Mouse (Mus musculus) heart, postnatal 10 days (tissue): ENCODE measurements at regions not wholly inside any gene's neighbourhood (a gene's known extent, or its start where the extent isn't known, plus 50 kb on each side); places are given as distances from the start of the nearest gene placed in this dataset.

Experiments
- DNase-seq, 2 experiments: peaks; one replicate each; pipeline ENCODE4 v3.0.0; 2021
- intact Hi-C: fragments of 180-260 bp; cut with DNase I; formaldehyde crosslinking; loops from one replicate; pipeline ENCODE4 v1.15.1; 2025

DNA sequence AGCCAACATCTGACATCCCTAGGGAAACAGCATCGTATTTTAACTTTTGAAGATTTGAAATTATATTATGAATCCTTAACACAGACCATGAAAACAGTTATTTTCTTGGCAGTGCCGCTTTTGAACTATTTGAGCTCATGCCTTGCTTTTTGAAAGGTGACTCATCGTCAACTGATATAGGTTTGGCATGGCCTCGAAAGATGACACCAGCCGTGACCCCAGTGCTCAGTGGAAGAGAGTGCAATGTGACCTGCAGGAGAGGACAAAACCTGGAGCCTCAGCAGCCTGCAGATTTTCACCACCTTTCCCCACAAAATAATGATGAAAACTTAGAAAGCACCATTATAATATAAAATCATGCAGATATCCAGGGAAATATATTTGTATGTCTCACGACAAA lies 312.8 kb downstream of the Ttll7 start:
- intact Hi-C loops, result no loop called here
- DNase-seq, result no peak

DNA sequence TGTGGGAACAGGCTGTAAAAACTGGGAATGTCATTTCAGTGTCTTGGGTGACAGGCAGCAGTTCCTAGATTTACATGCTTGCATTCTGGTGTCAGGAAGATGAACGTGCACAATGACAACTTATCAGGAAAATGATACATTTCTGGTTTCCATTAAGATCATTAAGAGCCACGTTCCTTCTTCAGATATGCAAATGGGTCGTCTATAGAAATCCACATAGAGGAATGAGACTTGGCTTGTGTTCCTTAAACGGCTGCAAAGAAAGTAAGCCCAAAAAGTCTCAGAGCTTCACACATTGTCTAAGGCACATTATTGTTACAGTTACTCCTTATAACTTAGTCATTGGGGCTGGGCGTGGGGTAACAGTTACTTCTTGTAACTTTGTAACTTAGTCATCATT lies 314.4 kb downstream of the Ttll7 start:
- intact Hi-C loops, result no loop called here
- DNase-seq, result no peak

DNA sequence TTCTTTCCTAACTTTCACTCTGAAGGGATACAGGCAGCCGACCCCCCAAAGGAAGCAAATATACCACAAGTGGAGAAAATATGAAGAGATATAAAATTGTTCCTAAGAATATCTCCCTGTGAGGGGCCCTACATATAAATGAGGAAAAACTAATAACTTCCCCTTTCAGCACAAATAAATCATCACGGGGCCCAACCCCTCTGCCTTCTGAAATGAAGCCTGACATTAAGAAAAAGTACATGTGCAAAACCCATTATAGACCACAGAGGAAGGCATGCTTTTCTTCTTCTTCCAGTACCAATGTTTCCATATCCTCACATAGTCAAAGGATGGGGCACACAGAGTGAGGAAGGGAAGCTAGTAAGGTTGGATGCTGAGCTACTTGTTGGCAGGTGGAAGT lies 317.0 kb downstream of the Ttll7 start:
- no peak for DNase-seq
- intact Hi-C loops, result no loop called here

DNA sequence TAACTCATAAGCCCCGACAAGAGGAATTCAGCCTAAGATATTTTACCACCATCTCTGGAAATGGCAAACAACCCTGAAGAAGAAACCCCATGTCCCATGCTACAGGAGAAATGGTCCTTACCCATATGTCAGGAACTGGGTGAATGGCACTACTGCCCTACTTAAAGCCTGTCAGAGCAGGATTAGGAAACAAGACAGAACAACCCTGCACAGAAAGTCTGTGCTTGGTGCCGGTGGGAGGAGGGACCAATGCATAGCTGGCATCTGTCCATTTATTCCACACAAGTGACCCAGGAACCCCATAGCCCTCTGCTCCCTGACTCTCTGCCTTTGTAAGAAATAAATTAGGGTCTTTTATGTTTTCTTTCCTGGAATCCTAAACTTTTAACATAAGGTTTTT lies 317.9 kb downstream of the Ttll7 start:
- DNase-seq, result no peak
- intact Hi-C loops, result no loop called here

DNA sequence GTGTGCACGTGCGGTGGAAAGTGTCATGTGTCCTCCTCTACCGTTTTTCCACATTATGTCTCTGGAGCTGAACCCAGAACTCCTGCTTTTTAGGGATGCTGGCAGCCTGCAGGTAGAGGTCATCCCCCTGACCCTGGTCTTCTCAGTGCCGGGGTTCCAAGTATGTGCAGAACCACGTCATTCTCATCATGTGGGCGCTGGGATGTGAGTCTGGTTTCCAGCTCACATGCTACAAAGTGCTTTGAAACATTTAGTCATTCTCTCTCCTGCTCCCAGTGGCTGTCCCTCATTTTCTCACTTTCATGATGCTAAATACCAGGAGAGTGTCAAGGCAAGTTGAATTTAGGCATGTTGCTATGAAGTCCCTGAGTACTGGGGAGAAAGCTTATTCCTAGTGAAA lies 326.6 kb downstream of the Ttll7 start:
- intact Hi-C loops, result no loop called here
- no peak for DNase-seq

DNA sequence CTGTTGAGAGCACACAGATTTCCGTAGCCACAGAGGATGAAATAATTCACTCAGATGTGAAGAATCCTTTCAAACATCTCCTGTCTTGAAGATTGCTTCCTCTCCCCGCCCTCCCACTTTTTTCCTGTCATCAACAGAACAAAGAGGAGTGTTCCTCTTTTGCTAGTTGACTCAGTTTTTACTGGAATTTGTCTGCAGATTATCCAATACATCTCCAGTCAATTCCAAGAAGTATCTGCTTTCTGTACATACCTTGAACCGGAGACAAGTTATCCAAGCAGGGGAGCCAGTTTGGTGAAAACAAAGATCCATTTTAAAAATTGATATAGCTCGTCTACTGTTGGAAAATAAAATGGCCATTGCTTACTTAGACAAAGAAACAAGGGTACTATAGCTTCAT lies 328.5 kb downstream of the Ttll7 start:
- no peak for DNase-seq
- intact Hi-C loops, result no loop called here

DNA sequence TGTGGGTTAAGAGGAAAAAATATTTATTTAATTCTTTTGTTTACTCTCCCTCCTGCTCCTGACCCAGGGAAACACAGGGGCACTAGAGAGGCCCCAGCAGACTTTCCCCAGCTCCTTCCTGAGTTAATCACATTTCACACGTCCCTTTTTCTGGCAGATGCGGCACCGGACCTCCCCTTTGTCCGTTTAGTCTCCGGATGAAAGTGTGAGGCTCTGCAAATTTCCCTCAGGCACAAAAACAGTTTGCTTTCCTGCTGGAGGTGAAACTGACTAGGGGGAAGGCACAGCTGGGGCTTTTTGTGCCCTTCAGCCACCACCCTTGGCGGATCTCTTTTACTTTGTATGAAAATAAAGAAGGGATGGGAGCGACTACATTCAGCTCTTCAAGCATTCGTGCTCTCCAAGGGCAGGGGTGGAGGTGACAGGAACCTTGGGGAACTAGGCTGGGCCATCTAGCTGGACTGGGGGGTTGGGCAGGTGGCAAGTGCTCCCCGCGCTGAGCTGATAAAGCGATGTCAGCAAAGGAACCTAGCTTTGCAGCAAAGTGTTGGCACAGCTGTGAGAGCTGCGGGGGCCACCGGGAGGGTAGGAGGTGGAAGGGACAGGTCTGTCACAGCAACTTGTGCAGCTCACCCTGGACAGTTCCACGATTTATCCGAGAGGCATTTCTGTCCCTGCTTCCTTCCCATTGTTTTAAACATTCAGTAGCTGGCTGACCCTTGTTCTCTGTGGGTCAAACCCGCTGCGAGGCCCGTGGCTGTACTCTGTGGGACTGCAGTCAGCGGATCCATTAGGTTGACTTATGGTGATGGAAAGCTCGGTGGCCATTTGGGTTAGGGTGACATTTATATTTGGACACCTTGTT lies 329.6 kb downstream of the Ttll7 start:
- peak; percentile 26 to 37 for DNase-seq
- intact Hi-C loops, result no loop called here

DNA sequence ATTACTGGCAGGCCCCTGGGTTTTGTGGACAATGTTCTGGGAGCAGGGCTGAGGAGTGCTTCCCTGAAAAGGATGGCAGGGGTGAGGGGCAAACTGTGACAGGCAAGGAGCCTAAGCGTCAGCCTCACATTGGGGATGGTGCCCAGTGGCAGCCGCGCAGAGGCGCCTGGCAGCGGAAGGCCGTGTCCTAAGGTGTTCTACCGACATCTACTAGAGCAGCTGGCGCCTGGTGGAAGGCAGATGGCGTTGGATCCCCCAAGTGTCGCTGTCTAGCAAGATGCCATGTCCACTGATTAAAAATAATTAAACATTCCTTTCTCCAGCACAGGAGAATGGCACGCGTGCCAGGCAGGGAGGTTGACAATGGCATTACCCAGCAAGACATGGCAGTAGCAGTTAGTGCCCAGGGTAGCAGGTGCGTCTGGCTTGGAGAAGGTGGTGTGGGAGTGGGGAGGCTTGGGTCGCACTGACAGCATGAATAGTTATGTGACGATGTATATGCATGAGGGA lies 330.3 kb downstream of the Ttll7 start:
- intact Hi-C loops, result no loop called here
- DNase-seq, result peak in 1 of 2 experiments; percentile 7

DNA sequence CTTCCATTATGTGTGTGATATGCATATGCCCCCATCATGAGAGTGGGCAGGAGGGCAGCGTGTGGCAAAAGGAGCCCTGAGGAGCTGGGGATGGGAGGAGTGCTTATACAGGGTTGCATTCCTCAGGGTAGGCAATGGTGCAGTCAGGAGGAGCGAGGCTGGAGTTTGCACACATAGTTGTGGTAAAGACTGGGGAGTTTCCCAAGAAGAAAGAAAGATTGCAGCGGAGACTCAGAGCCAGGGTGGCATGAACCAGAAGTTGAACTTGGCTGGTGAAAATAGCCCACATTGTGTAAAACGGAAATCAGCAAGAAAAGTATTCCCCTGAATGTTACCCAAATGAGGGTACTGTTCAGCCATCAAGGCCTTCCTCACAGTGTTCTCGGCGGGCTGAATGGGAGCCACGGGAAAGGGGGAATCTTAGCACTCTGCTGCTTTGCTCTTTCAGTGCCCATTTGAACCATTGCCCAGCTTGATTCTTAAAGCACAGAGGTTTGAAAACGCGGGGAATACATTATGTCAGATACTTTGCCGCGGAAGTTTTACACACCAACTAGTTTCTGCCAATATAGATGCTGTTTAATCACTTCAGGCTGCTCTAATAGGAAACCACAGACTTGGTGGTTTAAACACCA lies 331.6 kb downstream of the Ttll7 start:
- no peak for DNase-seq
- intact Hi-C loops, result no loop called here

DNA sequence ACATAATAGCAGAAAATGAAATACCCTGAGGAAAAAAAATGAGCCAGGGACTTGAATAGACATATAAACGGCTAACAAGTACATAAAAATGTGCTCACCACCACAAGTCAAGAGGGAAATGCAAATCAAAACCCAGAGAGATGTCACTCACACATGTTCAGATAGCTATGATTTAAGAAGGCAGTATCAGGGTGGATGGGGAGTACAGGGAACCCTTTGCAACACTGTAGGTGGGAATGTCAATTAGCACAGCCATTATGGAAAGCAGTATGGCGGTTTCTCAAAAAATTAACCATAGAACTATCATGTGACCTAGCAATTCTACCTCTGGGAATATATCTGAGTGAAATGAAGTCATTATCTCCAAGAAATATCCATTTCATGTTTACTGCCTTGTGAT lies 337.6 kb downstream of the Ttll7 start:
- intact Hi-C loops, result no loop called here
- DNase-seq, result no peak

DNA sequence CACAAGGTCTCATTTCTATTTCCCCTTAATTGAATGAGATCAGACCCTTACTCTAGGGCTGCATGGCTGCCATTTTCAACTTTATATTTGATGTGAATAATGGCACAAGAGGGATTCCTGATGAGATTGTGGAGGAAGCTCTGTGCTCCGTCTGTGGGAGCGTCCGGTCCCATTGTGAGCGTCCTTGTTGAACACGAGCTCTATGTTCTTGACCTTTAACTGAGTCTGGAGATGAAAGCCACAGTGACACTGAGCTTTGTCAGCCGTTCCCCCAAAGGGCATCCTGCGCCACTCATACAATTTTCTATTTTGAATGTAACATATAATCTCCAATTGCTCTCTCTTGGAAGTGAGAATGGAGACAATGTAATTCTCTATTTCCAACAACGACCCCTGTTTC lies 344.5 kb downstream of the Ttll7 start:
- no peak for DNase-seq
- intact Hi-C loops, result no loop called here

DNA sequence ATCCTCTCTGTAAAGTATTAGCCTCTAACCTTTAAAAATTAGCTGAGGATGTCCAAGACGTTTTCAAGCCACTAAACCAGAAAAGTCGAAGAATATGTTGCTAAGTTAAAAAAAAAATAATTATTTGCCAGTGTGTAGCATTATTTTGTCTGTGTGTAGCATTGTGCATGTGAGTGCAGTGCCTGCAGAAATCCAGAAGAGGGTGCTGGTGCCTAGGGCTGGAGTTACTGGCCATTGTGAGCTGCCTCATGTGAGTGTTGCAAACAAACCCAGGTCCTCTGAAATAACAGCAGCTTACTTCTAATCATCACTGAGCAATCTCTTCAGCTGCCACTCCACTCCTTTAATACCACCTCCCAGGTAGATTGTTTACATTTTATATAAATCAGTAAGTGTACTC lies 345.0 kb downstream of the Ttll7 start:
- no peak for DNase-seq
- intact Hi-C loops, result no loop called here

DNA sequence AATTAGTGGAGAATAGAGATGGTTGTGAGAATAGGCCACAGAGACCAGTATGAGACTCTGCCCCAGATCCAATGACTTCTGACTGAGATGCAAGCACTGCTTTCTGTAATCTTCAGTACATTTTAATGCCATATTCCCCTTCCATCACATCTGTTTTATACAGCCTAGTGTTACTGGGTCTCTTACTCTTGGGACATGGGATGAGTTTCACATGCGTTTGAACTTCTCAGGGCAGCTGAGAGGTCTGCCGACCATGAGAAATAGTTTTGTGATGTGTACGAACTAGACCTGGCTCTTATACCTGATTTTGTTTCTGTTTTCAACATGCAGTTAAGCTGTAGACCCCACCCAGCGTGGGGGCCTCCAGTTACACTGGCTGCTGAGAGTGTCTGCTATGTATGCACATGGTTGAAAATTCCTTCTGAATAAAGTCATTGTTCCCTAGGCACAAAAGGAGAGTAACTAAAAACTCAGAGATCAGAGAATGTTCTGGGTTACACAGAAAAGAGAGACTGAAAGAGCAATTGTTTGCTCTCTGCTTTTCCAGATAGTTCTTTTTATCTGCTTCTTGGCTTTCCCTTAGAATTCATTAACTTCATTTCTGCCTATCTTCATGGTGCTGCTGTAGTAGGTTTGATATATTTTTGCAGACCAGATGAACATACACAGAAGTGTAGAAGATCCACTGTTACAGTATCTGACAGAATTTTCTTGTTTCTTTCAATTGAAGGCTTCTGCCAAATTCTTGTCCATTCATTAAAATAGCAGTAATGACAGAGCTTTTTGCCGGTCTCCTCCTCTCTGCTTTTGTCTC lies 359.2 kb downstream of the Ttll7 start:
- intact Hi-C loops, result no loop called here
- no peak for DNase-seq

DNA sequence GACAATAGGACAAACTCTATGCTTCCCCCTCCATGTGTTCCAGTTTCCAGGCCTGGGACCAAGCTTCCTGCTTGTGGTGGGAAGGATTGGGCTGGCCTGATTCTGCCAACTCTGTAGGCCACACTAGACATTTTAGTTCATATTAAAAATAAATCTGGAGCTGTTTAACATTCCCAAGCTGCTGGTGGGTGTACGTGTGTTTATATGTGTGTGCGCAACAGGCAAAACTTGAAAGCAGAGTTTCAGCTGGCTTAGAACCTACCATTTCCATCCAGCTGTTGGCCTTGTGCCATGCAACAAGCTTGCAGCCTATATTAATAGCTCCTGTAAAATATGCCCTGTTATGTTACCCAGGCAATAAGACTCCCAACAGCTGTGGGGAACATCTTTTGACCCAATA lies 376.5 kb downstream of the Ttll7 start:
- peak; percentile 9 to 12 for DNase-seq
- intact Hi-C loops, result no loop called here

DNA sequence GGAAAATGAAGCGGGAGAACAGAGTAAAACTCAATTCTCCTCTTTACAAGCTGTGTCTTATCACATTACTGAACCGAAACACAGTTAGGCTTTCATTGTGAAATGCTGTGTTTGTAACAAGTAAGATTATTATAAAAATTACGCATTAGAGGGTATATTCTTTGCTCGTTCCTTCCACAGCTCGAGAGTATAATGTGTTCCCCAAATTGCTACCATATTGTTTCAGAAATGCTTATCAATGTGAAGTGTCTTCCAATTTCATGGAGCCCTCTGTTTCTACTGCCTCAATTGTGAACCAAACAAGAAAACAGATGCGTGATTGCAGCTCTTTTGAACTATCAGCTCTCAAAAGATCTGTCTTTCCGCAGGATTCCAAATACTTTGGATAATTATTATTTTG lies 378.4 kb downstream of the Ttll7 start:
- DNase-seq, result no peak
- intact Hi-C loops, result no loop called here

DNA sequence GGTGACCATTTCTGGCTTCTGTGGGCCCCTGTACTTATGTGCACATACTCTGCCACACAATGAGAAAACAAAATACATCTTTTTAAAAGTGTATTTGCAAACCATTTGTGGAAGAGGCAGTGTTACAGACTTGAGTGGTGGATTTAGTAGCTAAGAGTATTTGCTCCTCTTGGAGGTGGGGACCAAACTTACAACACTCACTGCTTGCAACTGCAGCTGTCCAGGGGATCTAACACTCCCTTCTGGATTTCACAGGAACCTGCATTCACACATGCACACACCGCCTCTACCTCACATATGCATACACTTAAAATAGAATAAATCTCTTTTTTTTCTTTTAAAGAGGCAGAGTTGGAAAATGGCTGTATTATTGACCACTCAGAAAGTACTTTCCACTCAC lies 386.2 kb downstream of the Ttll7 start:
- DNase-seq, result no peak
- intact Hi-C loops, result no loop called here

DNA sequence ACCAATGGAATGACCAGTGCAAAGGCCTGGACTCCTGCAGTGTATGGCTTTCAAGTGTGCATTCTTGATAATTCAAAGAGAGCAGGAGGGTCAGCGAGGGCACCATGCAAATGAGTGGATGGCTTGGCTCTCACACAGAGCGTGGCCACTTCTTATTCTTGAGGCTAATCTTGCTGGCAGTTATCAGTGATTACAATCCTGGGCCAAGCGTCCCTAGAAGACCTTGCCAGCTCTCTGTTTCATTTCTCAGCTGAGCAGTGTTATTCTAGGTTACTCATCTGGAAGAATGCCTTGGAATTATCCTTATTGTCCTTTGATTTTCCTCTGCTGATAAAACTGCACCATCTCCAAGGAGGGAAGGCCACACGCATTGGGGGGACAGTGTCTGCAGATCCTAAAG lies 388.5 kb downstream of the Ttll7 start:
- intact Hi-C loops, result no loop called here

DNA sequence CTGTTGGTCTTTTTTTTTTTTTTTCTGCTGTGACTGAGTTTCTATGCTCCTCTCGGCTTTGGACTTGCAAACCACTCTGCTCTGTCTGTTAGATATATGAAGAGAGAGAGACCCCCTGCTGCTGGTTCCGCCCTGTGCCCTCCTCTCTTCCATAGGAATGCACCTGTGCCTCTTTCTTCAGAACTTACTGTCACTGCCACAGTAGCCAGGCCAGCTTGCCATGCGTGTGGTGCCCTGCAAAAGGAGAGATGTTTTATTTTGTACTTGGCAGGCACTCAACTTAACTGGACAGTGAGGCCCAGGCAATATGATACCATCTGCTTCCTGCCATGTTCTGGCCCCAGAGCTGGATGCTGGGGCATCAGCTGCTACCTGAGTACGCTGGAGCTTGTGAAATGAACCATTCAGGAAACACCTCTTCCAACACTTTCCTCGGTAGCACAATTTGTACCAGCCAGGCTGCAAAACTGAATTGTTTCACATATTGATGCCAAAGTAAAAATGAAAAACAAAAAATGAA lies 392.8 kb downstream of the Ttll7 start:
- intact Hi-C loops, result no loop called here
- DNase-seq, result no peak

More for the DNA sequence above, 388.5 kb downstream of the Ttll7 start:
- no peak for DNase-seq

DNA sequence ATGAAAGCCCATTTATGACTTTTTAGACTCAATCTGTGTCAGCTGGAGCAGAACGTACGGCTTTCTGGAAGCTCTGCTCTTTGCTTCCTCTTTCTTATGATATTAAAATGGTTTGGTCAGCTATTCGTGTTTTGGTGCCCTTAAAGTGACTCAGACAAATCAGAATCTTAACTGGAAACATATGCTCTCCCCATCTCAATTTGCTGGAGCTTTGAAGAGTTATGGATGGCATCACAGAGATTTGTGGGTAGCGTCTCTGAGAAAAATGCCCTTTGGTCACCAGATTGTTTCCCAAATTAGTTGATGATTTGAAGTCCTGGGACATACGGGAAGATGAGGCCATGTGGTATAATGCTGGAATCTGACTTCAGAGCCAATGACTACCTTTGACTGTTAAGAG lies 394.0 kb downstream of the Ttll7 start:
- DNase-seq, result no peak
- intact Hi-C loops, result no loop called here

DNA sequence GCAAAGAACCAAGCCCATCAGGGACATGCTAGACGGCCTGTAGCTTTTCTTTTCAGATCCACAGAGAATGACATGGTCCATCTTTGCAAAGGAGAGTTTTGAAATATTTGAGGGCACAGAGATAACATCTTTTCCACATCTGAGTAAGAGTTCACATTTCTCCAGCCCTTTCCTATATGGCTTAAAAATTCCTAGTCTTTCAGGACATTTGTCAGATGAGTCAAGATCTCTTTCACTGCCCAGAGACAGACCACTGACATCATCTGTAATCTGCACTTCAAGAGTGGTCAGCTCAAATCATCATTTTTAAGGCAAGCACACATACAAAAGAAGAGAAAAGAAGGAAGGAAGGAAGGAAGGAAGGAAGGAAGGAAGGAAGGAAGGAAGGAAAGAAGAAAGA lies 397.3 kb downstream of the Ttll7 start:
- intact Hi-C loops, result no loop called here
- DNase-seq, result no peak

DNA sequence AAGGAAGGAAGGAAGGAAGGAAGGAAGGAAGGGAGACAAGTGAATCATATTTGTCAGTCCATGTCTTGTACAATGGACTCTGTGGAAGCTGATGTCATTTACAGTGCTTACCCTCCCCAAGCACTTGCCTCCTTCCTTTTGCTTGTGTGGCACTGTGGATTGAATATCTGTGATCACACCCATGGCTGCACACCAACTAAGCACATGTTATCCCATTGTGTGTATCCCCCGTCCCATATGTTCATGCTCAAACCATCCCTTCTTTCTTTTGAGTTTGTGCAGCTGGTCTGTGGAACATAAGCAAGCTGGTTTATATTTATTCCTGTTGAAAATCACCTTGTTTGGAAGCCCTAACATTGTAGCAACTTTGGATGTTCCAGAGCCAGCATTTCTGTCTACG lies 397.7 kb downstream of the Ttll7 start:
- intact Hi-C loops, result no loop called here
- DNase-seq, result no peak
